Mouse (Mus musculus): ENCODE data around the gene Dck.
"Not testable (repeated sequence)": the region's sequence is repeated elsewhere in the genome, so short reads cannot be mapped to it uniquely, and the experiment has no call there.

Dck gene

DNA sequence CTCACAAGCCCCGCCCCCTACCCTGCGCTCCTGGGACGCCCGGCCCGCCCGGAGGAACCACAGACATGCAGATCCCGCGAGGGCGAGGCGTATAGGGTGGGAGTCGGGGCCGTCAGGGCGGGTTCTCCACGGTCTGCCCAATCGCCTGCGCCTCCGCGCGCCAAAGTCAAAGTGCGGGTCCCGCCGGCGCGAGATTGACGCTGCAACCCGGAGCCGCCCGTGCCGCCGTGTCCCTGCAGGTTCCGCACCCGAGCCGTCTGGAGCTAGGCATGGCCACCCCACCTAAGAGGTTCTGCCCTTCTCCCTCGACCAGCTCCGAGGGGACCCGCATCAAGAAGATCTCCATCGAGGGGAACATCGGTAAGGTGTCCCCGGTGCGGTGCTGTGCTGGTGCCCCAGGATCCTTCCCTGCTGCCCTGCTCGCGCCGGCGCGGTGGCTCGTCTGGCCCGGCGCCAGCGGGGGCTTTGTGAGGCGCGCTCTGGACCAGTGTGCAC lies at the start of gene Dck:
Gene Dck, plus strand, starts transcription at position 10 of the 495 bp plus-strand sequence.
- peak; percentile 99 for DNase-seq

DNA sequence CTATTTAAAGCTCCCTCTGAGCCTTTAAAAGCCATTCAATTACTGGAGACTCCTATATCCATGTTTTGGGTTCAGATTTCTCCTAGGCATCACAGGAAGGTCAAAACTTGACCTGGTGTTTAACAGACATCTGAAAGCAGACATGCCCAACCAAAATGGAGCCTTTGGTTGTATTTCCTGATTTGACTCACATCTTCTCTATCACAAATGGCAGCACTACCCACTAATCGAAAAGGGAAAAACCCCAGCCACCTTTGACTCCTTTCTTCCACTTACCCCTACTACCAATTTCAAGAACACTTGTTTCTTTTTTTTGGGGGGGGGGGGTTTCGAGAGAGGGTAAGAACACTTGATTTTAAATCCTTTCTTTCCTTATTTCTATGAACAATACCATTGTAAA lies 47.8 kb upstream of the Dck start:
- DNase-seq, result no peak

DNA sequence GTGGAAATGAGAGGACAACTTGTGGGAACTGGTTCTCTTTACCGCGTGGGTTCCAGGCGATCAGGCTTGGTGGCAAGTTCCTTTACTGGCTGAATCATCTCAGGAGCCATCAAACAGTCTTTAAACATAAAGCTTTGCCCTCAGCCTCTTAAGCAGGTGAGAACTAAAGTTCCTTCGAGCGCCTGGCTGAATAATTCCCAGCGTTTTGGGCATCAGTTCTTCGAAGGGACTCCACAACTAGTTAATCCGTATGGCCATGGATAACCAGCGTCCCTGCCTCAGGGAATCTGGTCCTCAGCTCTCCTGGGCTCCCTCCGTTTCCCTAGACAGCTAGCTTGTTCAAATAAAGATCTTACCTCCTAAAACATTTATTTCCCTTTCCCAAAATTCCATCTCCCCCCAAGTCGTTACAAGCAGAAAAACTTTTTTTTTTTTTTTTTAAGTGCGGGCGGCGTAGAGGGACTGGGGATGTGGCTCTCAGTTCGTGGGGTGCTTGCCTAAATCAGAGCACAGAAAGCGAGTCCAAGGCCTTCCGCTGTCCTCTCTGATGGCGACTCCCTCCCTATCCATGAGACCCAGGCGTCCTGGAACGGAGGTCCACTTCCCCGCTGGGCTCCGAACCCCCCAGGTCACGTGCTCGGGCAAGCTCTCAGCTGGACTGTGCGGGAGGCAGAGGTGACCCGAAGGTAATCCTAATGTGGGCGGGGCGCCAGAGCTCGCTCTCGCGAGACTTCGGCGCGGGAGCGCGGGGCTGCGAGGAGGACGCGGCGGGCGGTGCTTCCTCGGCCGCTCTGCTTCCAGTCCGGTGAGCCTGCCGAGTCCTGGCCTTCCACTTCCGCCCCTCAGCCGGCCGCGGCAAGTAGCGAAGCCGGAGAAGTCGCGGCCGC lies 44.4 kb upstream of the Dck start, which contains the start of gene Mob1b:
Gene Mob1b, plus strand, starts transcription at position 740 of the 887 bp plus-strand sequence.
- DNase-seq, result peak; percentile 99

DNA sequence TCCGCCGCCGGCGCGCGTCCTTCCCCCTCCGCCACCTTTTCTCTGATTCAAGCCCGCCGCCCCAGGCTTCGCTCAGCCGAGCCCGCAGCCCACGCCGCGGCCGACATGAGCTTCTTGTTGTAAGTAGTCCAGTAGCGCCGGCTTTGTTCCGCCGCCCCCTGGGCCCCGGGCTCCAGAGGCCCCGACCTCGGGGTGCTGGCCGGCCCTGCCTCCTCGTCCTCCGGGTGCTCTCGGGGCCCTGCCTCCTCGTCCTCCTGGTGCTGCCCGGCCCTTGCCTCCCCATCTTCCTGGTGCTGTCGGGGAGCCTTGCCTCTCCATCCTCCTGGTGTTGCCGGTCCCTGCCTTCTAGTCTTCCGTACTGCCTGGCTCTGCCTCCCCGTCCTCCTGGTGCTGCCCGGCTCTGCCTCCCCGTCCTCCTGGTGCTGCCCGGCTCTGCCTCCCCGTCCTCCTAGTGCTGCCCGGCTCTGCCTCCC lies 43.8 kb upstream of the Dck start:
- DNase-seq, result no peak

DNA sequence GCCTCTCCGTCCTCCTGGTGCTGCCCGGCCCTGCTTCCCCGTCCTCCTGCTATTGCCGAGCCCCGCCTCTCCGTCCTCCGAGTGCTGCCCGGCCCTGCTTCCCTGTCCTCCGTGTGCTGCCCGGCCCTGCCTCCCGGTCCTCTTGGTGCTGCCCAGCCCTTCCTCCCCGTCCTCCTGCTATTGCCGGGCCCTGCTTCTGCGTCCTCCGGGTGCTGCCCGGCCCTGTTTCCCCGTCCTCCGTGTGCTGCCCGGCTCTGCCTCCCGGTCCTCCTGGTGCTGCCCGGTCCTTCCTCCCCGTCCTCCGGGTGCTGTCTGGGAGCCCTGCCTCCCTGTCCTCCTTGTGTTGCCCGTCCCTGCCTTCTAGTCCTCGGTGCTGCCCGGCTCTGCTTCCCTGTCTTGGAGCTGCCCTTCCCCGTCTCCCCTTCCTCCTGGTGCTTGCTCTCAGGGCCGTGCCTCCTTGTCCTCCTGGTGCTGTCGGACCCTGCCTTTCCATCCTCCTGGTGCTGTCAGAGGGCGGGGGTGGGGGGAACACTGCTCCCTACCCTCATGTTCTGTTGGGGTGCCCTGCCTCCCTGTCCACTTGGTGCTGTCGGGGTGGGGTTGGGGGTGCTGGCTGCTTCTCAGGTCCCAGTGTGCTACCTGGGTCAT lies 43.1 kb upstream of the Dck start:
- peak; percentile 48 for DNase-seq

DNA sequence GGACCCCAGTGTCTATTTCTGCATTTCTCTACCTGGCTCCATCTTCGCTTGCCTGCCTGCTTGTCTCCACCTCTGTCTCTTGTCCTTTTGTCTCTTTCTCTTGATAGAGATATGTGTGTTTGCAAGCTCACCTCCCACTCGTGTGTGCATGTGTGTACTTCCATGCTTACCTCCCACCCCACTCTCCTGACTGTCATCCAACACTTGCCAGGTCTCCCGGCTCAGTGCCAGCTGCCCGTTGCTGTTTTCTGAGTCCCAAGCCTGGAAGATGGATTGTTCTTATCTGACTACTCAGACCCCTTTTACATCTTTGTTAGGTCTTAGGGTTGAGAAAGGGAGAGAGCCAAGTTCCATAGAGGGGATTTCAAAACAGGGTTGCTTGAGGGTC lies 42.6 kb upstream of the Dck start:
- DNase-seq, result peak; percentile 24

DNA sequence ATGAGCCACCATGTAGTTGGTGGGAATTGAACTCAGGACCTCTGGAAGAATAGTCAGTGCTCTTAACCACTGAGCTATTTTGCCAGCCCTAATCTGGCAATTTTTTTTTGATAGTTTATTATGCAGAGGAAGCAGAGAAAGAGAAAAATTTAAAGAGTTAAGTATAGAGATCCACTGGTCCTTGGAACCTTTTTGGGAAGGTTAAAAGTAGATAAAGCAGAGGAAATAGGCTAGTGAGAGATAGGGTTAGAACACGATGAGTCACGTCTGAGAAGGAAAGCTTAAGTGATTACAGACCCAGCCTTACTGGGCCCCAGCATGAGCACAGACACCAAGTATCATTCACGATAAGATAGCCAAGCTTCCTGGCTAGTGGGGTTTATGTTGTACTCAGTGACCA lies 40.8 kb upstream of the Dck start:
- no peak for DNase-seq

DNA sequence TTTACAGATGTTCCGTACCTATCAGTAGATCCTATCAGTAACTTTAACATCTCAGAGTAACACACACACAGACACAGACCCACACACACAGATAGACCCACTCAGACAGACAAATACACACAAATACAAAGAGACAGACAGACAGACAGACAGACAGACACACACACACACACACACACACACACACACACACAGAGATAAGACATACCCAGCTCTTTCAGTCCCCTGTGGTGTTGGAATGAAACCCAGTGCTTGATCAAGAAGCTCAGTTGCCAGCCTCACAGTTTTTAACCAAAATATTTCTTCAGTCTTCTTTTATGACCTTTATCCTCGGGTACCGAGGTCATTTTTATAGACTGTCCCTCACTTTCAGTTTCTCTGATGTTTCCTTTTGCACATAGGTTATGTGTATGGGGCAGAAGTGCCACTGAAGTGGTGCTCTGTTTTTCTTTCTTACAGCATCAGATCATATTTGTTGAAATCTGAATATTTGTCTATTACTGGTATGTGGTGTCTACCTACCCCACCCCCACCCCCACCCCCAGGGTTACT lies 37.1 kb upstream of the Dck start:
- DNase-seq, result no peak

DNA sequence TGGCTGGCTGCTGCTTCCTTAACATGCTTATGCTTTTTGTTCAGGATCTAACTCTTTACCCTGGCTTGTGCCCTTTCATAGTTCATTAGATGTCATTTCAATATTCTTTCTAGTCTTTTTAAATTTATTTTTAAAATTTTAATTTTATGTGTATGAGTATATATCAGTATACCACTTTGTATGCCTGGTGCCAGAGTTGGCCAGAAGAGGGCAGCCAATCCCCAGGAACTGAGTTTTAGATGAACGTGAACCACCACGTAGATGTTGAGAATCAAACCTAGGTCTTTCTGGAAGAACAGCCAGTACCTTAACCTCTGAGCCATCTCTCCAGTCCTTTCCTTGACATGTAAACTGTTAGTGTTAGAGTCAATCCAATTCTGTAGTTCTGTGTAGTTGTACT lies 30.0 kb upstream of the Dck start:
- peak; percentile 10 for DNase-seq

DNA sequence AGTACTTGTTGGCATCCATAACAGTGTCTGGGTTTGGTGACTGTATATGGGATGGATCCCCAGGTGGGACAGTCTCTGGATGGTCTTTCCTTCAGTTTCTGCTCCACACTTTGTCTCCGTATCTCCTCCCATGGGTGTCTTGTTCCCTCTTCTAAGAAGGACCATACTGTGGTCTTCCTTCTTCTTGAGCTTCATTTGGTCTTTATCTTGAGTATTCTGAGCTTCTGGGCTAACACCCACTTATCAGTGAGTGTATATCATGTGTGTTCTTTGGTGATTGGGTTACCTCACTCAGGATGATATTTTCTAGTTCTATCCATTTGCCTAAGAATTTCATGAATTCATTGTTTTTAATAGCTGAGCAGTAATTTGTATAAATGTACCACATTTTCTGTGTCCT lies 23.7 kb upstream of the Dck start:
- DNase-seq, result not testable (repeated sequence)

DNA sequence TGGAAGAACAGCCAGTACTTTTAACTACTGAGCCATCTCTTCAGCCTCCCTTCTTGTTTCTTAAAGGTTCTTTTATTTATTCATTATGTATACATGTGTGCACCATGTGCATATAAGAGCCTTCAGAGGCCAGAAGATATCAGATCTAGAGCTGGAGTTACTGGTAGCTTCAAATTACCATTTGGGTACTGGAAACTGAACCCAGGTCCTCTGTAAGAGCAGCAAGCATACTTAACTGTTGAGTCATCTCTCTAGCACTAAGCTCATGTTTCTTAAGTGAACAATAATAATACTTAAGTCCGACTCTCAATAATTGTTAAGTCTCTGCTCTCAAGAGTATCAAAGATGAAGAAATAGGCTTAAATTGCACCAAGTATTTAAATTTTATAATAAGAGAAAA lies 17.0 kb upstream of the Dck start:
- no peak for DNase-seq

DNA sequence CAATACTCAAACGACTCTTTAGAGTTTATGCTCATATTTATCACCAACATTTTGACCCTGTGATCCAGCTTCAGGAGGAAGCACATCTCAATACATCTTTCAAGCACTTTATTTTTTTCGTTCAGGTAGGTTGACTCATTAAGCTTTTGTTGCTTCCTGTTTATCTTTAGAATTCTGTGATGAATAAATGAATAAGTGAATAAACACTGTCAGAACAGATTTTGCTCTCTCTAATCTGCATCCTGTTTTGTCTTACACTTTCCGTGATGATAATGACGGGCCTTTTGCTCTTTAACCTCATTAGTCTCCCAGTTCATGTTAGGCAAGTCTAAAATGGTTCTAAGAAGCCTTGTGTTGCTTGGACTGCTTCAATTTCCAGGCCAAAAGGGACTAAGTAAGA lies 11.6 kb upstream of the Dck start:
- DNase-seq, result no peak

DNA sequence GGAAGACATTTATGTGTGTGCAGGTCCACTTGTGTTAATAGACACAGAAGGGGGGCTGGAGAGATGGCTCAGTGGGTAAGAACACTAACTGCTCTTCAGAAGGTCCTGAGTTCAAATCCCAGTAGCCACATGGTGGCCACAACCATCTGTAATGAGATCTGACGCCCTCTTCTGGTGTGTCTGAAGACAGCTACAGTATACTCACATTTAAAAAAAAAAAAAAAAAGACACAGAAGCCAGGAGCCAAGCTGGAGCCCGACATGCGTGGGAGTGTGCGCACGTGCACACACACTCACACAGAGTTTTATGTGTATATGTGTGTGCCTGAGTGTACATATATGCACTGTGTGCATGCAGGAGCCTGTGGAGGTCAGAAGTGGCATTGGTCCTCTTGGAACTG lies 2.2 kb upstream of the Dck start:
- no peak for DNase-seq

DNA sequence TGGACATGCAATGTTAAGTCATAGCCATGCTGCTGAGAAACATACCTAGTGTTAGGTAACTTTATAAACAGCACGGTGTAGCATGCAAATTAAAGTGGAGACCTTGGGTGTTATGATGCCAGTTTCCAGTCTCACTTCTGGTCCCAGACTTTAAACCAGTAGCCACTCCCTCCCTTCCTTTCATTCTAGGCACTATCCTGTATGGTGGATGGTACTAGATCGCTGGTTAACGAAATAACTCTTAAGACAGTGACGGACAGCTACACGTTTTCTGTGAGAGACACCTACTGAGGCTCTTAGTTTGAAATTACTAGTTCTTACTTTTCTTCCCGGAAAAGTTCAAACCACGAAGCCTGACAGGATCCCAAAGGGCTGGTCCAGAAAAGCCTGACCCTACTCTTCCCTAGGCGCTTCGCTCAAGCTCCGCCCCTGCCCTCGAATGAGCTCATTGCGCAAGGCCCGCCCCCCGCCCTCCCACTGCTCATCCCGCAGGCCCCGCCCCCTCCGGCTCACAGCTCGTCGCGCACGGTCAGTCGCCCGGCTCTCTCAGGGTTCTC lies 288 bp upstream of the Dck start:
- DNase-seq, result no peak

DNA sequence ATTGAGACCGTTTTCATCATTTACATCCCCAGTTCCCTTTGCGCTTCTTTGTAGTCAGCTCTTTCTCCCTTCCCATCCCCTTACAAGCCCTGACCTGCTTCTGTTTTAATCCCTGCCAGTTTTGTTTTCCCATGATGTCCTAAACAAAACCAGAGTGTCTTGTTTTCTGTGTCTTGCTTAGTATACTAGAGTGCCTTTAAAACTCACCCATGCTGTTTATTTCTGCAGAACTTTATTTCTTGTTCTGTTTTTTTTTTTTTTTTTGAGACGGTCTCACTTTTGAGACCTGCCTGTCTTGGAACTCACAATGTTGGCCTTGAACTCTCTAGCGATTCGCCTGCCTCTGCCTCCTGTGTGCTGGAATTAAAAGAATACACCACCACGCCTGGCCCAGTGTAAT lies 791 bp downstream of the Dck start:
- DNase-seq, result no peak

DNA sequence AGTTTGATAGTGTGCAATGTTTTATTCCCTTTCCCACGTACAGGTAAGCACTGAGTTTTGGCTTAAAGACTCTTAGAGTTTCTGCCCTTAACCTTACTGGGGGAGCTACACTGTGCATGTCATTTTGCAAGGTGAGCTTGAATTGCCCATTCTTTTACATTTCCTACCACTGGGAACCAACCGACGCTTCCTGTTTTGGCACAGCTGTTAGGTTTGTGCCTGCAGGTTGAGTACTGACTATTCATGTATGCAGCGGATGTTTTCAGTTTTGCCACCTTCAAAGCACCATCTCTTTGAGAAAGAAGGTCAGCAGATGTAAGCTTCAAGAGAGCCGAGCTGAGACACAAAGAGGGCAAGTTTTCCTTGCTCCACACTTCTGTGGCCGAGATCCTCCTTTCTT lies 1.3 kb downstream of the Dck start:
- DNase-seq, result no peak

DNA sequence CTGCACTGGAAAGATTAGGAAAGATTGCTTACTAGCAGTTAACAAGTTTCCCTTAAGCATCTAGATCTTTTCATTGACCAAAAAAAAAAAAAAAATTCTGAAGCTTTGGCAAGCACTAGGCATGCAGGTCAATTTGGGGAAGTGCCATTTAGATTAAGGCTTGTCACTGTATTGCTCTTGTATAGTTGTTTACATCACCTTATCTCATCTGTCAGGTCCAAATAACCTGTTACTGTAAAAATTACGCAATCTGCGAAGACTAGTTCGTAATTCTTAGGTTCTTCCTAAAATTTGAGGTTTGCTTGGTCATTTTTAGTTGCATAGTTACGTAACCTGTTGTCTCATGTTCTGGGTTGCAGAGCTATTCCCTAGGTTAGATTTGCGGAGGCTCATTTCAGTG lies 2.1 kb downstream of the Dck start:
- no peak for DNase-seq

DNA sequence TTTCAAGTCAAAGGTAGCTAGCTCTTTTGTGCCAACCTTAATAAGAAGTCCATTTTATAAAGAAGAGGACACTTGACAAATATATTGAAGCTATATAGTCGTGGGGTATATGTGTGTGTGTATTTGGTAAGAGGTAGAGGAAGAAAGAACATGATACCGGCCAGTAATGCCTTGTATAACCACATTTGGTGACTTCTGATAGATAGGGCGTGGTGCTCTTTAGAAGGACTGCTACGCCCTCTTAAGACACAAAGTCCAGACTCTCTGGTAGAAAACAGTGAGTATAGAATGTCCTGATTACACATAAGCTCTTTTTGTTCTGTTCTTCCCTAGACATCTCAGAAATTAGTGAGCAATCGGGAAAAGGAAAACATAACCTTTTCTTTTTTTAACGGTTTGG lies 3.4 kb downstream of the Dck start:
- DNase-seq, result no peak

DNA sequence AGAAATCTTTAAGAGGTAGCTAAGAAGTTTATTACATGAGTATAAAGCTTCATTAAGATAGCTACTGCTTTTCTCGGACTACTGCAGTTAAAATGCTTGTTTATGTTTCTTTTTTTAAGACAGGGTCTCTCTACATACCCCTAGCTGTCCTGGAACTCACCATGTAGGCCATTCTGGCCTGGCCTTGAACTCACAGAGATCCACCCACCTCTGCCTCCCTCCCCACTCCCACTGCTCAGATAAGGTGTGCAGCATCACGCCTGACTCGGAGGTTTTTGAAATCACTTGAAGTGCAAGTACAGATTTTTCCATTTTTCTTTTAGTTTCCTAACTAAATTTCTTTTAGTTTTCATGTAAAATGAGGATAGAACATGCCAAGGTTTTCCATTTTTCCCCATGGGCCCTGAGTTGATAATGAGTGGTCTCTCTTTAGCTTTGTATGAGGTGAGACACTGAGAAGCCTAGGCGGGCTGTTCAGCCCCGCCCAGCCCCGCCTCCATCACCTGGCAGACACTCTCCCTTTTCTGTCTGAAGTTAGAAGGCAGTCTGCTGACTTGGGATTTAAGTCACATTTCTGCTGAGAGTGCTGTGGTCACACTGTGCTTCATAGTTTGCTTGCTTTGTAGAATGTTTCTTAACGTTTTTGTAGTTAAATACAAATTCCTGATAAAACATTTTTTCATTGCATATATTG lies 17.4 kb downstream of the Dck start:
- DNase-seq, result no peak

DNA sequence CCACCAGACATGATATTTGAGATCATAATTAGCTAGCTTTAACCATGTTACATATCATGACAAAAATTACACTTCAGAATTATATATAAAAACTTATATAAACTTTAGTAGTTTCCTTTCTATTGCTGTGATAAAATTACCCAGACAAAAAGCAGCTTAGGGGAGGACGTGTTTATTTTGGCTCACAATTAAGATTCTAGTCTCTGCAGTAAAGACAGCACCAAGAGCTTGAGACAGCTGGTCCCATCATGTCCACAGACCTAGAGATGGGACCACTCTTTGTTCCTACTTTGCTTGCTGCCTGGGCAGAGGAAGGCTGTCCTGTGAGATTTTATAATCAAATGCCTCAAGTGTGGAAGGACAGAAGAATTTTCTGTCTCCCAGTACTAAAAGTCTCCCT lies 20.3 kb downstream of the Dck start:
- no peak for DNase-seq

DNA sequence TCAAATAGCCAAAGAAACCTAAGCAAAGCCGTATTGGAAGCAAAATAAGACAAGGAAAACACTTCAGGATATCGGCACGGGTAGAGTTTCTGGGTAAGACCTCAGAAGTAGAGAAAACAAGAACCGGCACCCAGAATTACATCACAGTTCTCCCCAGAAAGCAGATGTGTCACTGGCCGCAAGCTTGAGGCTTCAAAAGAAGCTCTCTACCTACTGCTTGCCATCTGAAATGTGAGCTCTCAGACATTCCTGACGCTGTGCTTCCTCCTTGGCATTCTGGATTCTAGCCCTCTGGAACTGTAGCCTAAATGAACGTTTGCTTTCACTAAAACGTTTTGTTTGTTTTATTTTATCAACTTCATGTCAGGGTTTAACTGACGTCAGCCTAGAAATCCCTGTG lies 25.9 kb downstream of the Dck start:
- DNase-seq, result no peak

All from kidney, postnatal 14 days (tissue).